Mouse (Mus musculus): ENCODE measurements around the gene Dennd1b.

GRCm38 (mm10) chr1:139192635-139193034 lies 229.4 kb downstream of the Dennd1b start:
- no peak for TF ChIP-seq CTCF (IDR thresholded peaks at IDR 0.05; ENCODE audit: insufficient read depth, low read length)
- no peak for TF ChIP-seq POLR2A (IDR thresholded peaks at IDR 0.05; ENCODE audit: borderline replicate concordance, extremely low read depth, low read depth, low read length)
